Mouse (Mus musculus) hindbrain, postnatal 0 days (tissue): Measurements from ENCODE around the gene Hba-x. TPM values are rescaled to one million over a fixed set of nuclear protein-coding genes. Genes with fewer than 3 reads are reported as not detected.
"Not testable (repeated sequence)": the region's sequence is repeated elsewhere in the genome, so short reads cannot be mapped to it uniquely, and the experiment has no call there.

ENCODE experiments used
- ATAC-seq: fragments of 200-750 bp; cut with Nextera tagmentation; 2 replicates; pipeline ENCODE4 v1.8.0; 2017; ENCODE audit warnings: mild to moderate bottlenecking, moderate TSS enrichment, moderate library complexity
- DNase-seq: peaks from one replicate; pipeline ENCODE4 v3.0.0-alpha.2; 2015; ENCODE audit warnings: low spot score
- H3K27ac ChIP-seq: fragments of 300-500 bp; sonication (generic); 2 replicates; pipeline ENCODE4 v1.5.1; 2014; ENCODE audit warnings: mild to moderate bottlenecking
- H3K27me3 ChIP-seq: fragments of 300-500 bp; sonication (generic); 2 replicates; pipeline ENCODE4 v1.6.1; 2014; ENCODE audit warnings: low read length, mixed read lengths; ENCODE audit not compliant: insufficient read depth
- H3K36me3 ChIP-seq: fragments of 300-500 bp; sonication (generic); 2 replicates; pipeline ENCODE4 v1.6.1; 2014; ENCODE audit warnings: low read length, mixed read lengths; ENCODE audit not compliant: insufficient read depth
- H3K4me1 ChIP-seq: fragments of 300-500 bp; sonication (generic); 2 replicates; pipeline ENCODE4 v1.6.1; 2014; ENCODE audit warnings: antibody characterized with exemption, low read length, mixed read lengths; ENCODE audit not compliant: insufficient read depth
- H3K4me2 ChIP-seq: fragments of 300-500 bp; sonication (generic); 2 replicates; pipeline ENCODE4 v1.6.1; 2014; ENCODE audit warnings: low read depth, mild to moderate bottlenecking, low read length, moderate library complexity, mixed read lengths
- H3K4me3 ChIP-seq: fragments of 300-500 bp; sonication (generic); 2 replicates; pipeline ENCODE4 v1.5.1; 2014; ENCODE audit warnings: low read length
- H3K9ac ChIP-seq: fragments of 300-500 bp; sonication (generic); replicated peaks from 2 replicates; pipeline ENCODE4 v1.6.1; 2014; ENCODE audit warnings: mild to moderate bottlenecking, low read length, moderate library complexity, mixed read lengths
- H3K9me3 ChIP-seq: fragments of 300-500 bp; sonication (generic); 2 replicates; pipeline ENCODE4 v1.6.1; 2016; ENCODE audit warnings: low read length, mixed read lengths
- CTCF ChIP-seq: IDR thresholded peaks from 2 replicates; pipeline ENCODE4 v1.5.1; 2016; ENCODE audit warnings: antibody characterized with exemption, control low read depth, low read depth
- WGBS: fragments of 180-500 bp; shearing (Covaris S2); extraction: QIAGEN DNeasy Blood & Tissue Kit; methylation state at CpG from one replicate; pipeline ENCODE4 v1.1.7; 2014; 5-methylcytosine and 5-hydroxymethylcytosine counted together
- polyA plus RNA-seq: library from polyadenylated mRNA; unstranded; fragments of >200 nt; fragmentation: Nextera tagmentation; extraction: Ambion mirVana; gene quantifications from 2 replicates; pipeline ENCODE4 v1.2.1, GENCODE M21; 2015
- total RNA-seq: library from RNA; depleted of rRNA; stranded (reverse); fragments of >200 nt; gene quantifications from 2 replicates; pipeline ENCODE4 v1.2.3, GENCODE M21; 2014

Gene Hba-x
- total and polyA plus RNA-seq, 2 experiments from 2014 or later, result not detected

DNA sequence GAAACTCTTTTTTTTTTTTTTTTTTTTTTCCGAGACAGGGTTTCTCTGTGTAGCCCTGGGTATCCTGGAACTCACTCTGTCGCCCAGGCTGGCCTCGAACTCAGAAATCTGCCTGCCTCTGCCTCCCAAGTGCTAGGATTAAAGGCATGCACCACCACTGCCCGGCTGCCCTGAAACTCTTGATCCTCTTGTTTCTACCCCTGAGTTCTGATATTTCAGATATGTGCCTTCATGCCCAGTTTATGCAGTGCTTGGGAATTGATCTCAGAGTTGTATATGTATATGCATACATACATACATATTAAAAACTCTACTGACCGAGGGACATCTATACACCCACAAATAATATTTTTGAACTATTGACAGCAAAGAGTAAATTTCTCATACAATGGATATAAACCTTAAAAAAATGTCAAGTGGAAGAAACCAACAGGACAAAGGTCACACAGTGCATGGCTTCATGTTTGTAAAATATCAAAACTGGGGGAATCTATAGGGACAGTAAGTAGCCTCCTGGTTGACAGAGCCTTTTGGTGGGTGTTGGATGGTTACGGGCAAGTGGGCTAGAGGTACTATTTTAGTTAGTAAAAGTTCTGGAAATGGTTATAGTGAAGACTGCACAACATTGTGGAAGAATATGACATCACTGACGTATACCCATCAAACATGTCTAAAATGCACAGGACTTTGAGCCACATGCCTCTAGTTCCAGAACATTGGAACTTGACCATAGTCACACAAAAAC is 9.0 kb downstream of the Hba-x start:
- ATAC-seq, result no peak
- WGBS, result 86% methylated on average over 7 of the region's 7 CpGs
- H3K9me3 ChIP-seq, result no peaks in the 10 kb centered on the region

DNA sequence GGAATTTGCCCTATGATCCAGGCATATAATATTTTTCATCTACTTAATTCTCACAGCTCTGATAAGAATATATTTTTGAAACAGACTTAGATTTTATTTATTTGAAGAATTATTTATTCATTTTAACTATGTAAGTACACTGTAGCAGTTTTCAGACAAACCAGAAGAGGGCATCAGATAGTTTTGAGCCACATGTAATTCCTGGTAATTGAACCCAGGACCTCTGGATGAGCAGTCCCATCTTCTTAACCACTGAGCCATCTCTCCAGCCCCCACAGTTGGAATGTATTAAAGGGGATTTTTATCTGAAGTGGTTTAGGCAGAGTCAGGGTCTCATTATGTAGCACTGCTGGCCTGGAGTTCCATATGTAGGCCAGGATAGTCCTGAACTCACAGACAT is 9.7 kb downstream of the Hba-x start:
- peak; percentile 5; the same call in 1 of the 2 replicates for TF ChIP-seq CTCF
- not testable (repeated sequence) for H3K27ac ChIP-seq, H3K4me3 ChIP-seq, H3K4me2 ChIP-seq, H3K4me1 ChIP-seq, H3K9ac ChIP-seq, ATAC-seq, DNase-seq, H3K9me3 ChIP-seq, H3K27me3 ChIP-seq, H3K36me3 ChIP-seq

More for the DNA sequence above, 9.0 kb downstream of the Hba-x start:
- no peak overlapping the region for H3K4me2 ChIP-seq
- no peak for TF ChIP-seq CTCF
- H3K27ac ChIP-seq, result no peak overlapping the region
- H3K4me1 ChIP-seq, result no peaks in the 10 kb centered on the region
- H3K36me3 ChIP-seq, result no peaks in the 10 kb centered on the region
- no peaks in the 10 kb centered on the region for H3K27me3 ChIP-seq
- no peak overlapping the region for H3K4me3 ChIP-seq
- no peak for DNase-seq
- no peak overlapping the region for H3K9ac ChIP-seq

DNA sequence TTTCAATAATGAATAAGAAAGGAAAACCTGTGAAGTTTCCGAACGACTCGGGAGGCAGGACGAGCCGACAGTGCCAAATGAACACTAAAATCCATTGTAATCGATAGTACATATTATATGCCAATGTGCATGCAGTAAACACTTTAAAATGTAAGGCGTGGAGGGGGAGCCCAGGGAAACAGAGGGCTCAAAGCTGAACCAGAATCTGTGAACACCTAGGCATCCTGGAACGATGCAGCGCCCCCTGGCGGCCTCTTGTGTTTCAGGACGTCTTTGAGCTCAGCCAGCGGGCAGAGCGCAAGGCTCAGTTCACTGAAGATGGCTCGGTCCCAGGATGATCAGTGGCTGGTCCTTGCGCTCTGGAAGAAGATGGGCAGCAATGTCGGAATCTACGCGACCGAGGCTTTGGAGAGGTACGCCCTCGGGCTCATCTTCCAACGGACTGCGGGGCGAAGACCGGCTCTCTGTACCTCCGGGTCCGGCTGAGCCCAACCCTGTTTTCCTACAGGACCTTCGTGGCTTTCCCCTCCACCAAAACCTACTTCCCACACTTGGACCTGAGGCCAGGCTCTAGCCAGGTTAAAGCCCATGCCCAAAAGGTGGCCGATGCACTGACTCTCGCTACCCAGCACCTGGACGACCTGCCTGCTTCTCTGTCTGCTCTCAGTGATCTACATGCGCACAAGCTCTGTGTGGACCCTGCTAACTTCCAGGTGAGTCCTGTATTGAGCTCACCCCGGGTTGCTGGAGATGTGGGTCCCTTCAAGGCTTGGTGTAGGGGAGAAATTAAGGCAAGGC is 10.7 kb downstream of the Hba-x start, which contains the start of gene Hbq1b:
Gene Hbq1b (plus strand): TSS at position 271 of the 798 bp plus-strand sequence.
- H3K27ac ChIP-seq, H3K36me3 ChIP-seq, H3K4me1 ChIP-seq, H3K27me3 ChIP-seq, H3K9me3 ChIP-seq, H3K9ac ChIP-seq: not testable (repeated sequence)
- peak within 1 kb of the TSS; percentile 19; the same call in 1 of the 2 replicates for H3K4me3 ChIP-seq
- ATAC-seq (peak; percentile 78), DNase-seq (peak; percentile 74)
- WGBS, result 22% methylated on average over 30 of the region's 33 CpGs
- H3K4me2 ChIP-seq, result peak within 1 kb of the TSS; percentile 49
- peak; percentile 86 for TF ChIP-seq CTCF

DNA sequence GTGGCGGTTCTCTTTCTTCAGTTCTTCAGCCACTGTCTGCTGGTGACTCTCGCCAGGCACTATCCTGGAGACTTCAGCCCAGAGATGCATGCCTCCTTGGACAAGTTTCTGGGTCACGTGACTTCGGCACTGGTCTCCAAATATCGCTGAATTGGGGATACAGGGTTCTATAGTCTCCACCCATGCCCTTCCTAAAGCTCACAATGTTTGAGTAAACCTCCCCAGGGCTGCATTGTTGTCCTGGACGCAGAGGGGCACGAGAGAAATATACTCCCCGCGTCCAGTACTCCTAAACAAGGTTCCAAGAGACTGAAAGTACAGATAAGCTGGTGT is 11.3 kb downstream of the Hba-x start:
- 72% methylated on average over 9 of the region's 9 CpGs for WGBS
- no peaks in the 10 kb centered on the region for H3K27me3 ChIP-seq
- peak overlapping the region; percentile 49; the same call in 1 of the 2 replicates for H3K4me2 ChIP-seq
- TF ChIP-seq CTCF, result no peak
- H3K9ac ChIP-seq, result no peak overlapping the region
- H3K27ac ChIP-seq, result no peak overlapping the region
- H3K36me3 ChIP-seq, result no peaks in the 10 kb centered on the region
- H3K4me1 ChIP-seq, result no peaks in the 10 kb centered on the region
- DNase-seq, result no peak
- ATAC-seq, result 0 out of 2 replicates have a peak, but pooled peaks have one; percentile 19
- no peak overlapping the region for H3K4me3 ChIP-seq
- H3K9me3 ChIP-seq, result no peaks in the 10 kb centered on the region

DNA sequence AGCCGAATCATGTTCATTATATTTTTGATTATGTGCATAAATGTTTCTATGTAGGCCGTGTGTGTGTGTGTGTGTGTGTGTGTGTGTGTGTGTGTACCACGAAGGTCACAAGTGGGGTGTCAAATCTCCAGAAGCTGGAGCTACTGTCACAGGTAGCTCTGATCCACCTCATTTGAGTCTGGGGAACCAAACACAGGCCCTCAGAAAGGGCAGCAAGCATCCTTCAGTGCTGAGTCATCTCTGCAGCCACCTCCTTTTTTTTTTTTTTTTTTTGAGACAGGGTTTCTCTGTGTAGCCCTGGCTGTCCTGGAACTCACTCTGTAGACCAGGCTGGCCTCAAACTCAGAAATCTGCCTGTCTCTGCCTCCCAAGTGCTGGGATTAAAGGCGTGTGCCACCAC is 16.6 kb downstream of the Hba-x start:
- not testable (repeated sequence) for H3K27me3 ChIP-seq, H3K4me1 ChIP-seq, H3K36me3 ChIP-seq, H3K27ac ChIP-seq, DNase-seq, H3K4me3 ChIP-seq, H3K9me3 ChIP-seq, ATAC-seq, H3K4me2 ChIP-seq, H3K9ac ChIP-seq
- 89% methylated on average over 4 of the region's 4 CpGs for WGBS

DNA sequence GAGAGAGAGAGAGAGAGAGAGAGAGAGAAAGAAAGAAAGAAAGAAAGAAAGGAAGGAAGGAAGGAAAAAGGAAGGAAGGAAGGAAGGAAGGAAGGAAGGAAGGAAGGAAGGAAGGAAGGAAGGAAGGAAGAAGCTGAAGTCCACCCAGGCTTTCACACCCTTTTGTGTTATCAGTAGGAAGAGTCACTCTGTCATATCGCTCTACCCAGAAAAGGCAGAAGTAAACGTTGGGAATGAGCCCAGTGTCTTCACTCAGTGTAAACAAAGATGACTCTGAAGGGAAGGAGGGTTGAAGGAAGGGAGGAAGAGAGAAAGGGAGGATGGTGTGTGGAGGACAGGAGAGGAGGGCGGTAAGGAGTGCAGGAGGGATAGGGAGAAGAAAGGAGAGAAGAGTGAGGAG is 17.3 kb downstream of the Hba-x start:
- H3K4me2 ChIP-seq, H3K27ac ChIP-seq, H3K4me1 ChIP-seq, H3K4me3 ChIP-seq, DNase-seq, H3K9ac ChIP-seq, ATAC-seq, H3K27me3 ChIP-seq, H3K36me3 ChIP-seq, H3K9me3 ChIP-seq: not testable (repeated sequence)
- 76% methylated on average over 3 of the region's 3 CpGs for WGBS

DNA sequence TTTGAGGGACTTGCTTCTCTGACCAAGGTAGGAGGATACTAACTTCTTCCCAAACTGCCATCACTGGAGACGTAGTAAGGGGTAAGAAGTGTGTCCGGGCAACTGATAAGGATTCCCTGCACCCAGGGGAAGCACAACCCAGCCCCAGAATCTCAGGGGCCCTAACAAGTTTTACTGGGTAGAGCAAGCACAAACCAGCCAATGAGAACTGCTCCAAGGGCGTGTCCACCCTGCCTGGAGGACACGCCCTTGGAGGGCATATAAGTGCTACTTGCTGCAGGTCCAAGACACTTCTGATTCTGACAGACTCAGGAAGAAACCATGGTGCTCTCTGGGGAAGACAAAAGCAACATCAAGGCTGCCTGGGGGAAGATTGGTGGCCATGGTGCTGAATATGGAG is 20.0 kb downstream of the Hba-x start, which contains the start of gene Hba-a2:
Gene Hba-a2 (plus strand): TSS at position 287 of the 400 bp plus-strand sequence.
- not testable (repeated sequence) for H3K9me3 ChIP-seq, H3K27ac ChIP-seq, ATAC-seq, H3K36me3 ChIP-seq, H3K4me1 ChIP-seq, H3K4me3 ChIP-seq, H3K4me2 ChIP-seq, H3K9ac ChIP-seq, H3K27me3 ChIP-seq, DNase-seq
- no CpG with 5 or more reads among the region's 4 CpGs for WGBS

DNA sequence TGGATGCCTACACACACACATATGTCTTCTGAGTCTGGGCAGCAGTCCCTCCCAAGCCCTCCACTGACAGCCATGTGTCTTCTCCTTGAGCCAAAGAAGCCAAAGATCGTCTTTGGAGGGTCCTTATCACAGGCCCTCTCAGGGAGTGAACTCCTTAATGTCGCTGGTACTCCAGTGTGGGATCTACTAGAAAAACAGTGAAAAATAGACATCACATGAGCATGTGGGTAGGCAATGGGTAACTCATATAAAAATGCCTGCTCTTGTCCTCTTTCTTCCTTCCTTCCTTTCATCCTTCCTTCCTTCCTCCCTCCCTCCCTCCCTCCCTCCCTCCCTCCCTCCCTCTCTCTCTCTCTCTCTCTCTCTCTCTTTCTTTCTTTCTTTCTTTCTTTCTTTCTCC is 21.2 kb downstream of the Hba-x start:
- not testable (repeated sequence) for H3K36me3 ChIP-seq, H3K9me3 ChIP-seq, H3K4me3 ChIP-seq, H3K27me3 ChIP-seq, ATAC-seq, H3K4me1 ChIP-seq, H3K4me2 ChIP-seq, DNase-seq, H3K27ac ChIP-seq, H3K9ac ChIP-seq
- 54% methylated on average over 2 of the region's 2 CpGs for WGBS
